Mouse (Mus musculus) bone marrow, adult 2 months (tissue): ENCODE measurements around the gene Yipf3. TPM values are rescaled to one million over a fixed set of nuclear protein-coding genes. Genes with fewer than 3 reads are reported as not detected.

Experiments used
- H3K27ac ChIP-seq: fragments of 200-500 bp; 2 replicates; pipeline ENCODE4 v1.5.1; 2012; ENCODE audit warnings: low read depth, mild to moderate bottlenecking, control low read depth, inconsistent platforms, low read length; ENCODE audit not compliant: control insufficient read depth, poor library complexity, insufficient read depth
- H3K4me1 ChIP-seq: fragments of 200-500 bp; 2 replicates; pipeline ENCODE4 v1.6.1; 2011; ENCODE audit warnings: low read length; ENCODE audit not compliant: control insufficient read depth, insufficient read depth
- H3K4me3 ChIP-seq: fragments of 200-500 bp; replicated peaks from 2 replicates; pipeline ENCODE3; 2011; ENCODE audit warnings: mild to moderate bottlenecking, low read depth, low read length, control low read depth; ENCODE audit not compliant: control insufficient read depth
- CTCF ChIP-seq: fragments of 200-500 bp; IDR thresholded peaks from 2 replicates; pipeline ENCODE4 v1.5.1; 2011; ENCODE audit warnings: low read length, control low read depth; ENCODE audit not compliant: control insufficient read depth, insufficient read depth
- POLR2A ChIP-seq: fragments of 200-500 bp; IDR thresholded peaks from 2 replicates; pipeline ENCODE4 v1.6.1; 2011; ENCODE audit warnings: low read depth, mild to moderate bottlenecking, control low read depth, low read length, borderline replicate concordance; ENCODE audit not compliant: control insufficient read depth
- WGBS: fragments of 180-500 bp; shearing (Covaris S2); methylation state at CpG from one replicate; pipeline ENCODE4 v1.1.7; 2018; 5-methylcytosine and 5-hydroxymethylcytosine counted together
- polyA plus RNA-seq: library from polyadenylated mRNA; stranded (reverse); fragments of >200 nt; gene quantifications from 2 replicates; pipeline ENCODE4 v1.2.4, GENCODE M21; 2011; ENCODE audit warnings: low replicate concordance; ENCODE audit not compliant: missing spikeins, insufficient read depth, insufficient read length

The Yipf3 gene
- polyA plus RNA-seq, 1 experiment = 103 TPM

GRCm38 (mm10) chr17:46298220-46298913, 50.5 kb downstream of the Yipf3 start:
- H3K4me3 ChIP-seq = no peak overlapping the region
- H3K4me1 ChIP-seq = peaks cover 4% of the 10 kb centered on the region
- 2% methylated on average over 48 of the region's 48 CpGs for WGBS
- H3K27ac ChIP-seq = no peak overlapping the region
- TF ChIP-seq POLR2A = no peak
- TF ChIP-seq CTCF = peak; percentile 71

DNA sequence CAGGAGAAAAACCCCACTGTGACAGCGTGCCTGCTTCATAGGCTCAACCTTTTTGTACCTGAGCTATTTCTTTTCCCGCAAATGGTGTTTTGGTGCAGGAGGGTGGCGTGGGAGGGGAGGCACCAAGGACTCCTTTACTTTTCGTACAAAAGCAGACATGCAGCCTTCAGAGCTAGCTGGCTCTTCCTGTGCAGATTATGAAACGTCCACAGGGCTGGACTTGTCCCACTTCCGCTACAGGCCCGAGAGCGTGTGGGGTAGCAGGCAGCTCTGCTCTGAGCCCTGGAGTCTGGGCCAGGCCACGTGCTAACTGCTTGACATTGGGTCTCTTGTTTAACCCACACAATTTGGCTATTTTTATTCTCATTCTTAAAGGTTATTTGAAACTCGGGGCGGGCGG, 54.0 kb downstream of the Yipf3 start:
- TF ChIP-seq CTCF (no peak), POLR2A (no peak)
- no peak overlapping the region for H3K4me3 ChIP-seq
- H3K27ac ChIP-seq = 0 out of 2 replicates have a peak overlapping the region, but pooled peaks have one; percentile 9
- H3K4me1 ChIP-seq = peaks cover 4% of the 10 kb centered on the region
- WGBS = 56% methylated on average over 12 of the region's 12 CpGs

Other genes starting within 250 kb of the Yipf3 start
- 18.2 and 18.8 TPM in 2 replicates for gene Vegfa, start 215.7 kb upstream of the Yipf3 start, polyA plus RNA-seq
- 42.0 and 90.6 TPM in 2 replicates for gene Mrps18a, start 137.1 kb upstream of the Yipf3 start, polyA plus RNA-seq
- 1.7 and 5.0 TPM in 2 replicates for gene Rsph9, start 103.9 kb upstream of the Yipf3 start, polyA plus RNA-seq
- gene Mad2l1bp, start 94.5 kb upstream of the Yipf3 start, polyA plus RNA-seq = 25.9 and 32.7 TPM in 2 replicates
- gene Gtpbp2, start 87.0 kb upstream of the Yipf3 start, polyA plus RNA-seq = 194 and 345 TPM in 2 replicates
- 17.3 and 23.2 TPM in 2 replicates for gene Polh, start 45.4 kb upstream of the Yipf3 start, polyA plus RNA-seq
- 8.6 and 15.1 TPM in 2 replicates for gene Xpo5, start 45.3 kb upstream of the Yipf3 start, polyA plus RNA-seq
- 26.6 and 55.4 TPM in 2 replicates for gene Polr1c, start within 50 bp of the Yipf3 start, polyA plus RNA-seq
- gene Lrrc73, start 5.5 kb downstream of the Yipf3 start, polyA plus RNA-seq = 1.4 and 2.4 TPM in 2 replicates
- gene Tjap1, start 34.9 kb downstream of the Yipf3 start, polyA plus RNA-seq = 20.0 and 28.9 TPM in 2 replicates
- gene Dlk2, start 49.3 kb downstream of the Yipf3 start, polyA plus RNA-seq = not detected in 2 replicates
- 4.0 and 9.0 TPM in 2 replicates for gene Abcc10, start 80.3 kb downstream of the Yipf3 start, polyA plus RNA-seq
- 14.0 and 16.1 TPM in 2 replicates for gene Zfp318, start 135.7 kb downstream of the Yipf3 start, polyA plus RNA-seq
- gene Crip3, start 180.8 kb downstream of the Yipf3 start, polyA plus RNA-seq = 2.7 TPM in 1 of 2 replicates, not detected in the other
- 0.75 TPM in 1 of 2 replicates, not detected in the other for gene Slc22a7, start 190.4 kb downstream of the Yipf3 start, polyA plus RNA-seq
- 0.27 and 1.2 TPM in 2 replicates for gene Ttbk1, start 239.6 kb downstream of the Yipf3 start, polyA plus RNA-seq
- gene Dnph1, start 248.6 kb downstream of the Yipf3 start, polyA plus RNA-seq = 11.5 and 16.2 TPM in 2 replicates